Mouse (Mus musculus): ENCODE results near the gene Adk. TPM values are rescaled to one million over a fixed set of nuclear protein-coding genes. Genes with fewer than 3 reads are reported as not detected.

The Adk gene
- total RNA-seq, 1 experiment, result 164 TPM

DNA sequence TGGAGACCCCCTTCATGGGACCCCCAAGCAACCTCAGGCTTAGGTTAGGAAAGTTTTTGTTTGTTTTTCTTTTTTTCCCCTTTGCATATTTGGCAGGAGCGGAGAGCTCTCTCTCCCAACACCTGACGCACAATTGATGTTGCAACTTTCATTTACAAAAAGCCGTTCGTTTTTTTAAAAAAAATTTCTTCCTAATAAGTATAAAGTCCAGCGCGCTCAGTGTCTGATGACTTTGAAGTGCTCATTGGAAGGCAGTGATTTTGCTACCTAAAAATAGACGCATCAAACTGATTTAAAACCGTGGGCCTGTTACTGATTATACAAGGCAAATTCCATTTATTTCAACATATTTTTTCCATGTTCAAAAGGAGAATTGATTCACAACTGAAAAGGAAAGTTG is 777 bp downstream of the Adk start:
- Histone ChIP-seq H3K9me3 (ENCODE audit: control insufficient read depth, insufficient read depth, low read depth, low read length) (no peaks in the 10 kb centered on the region), H3K4me3 (ENCODE audit: insufficient read depth in 1 of 2, low read depth in 1 of 2, low read length in 2 of 2, poor library complexity in 1 of 2, severe bottlenecking in 1 of 2) (peak overlapping the region; percentile 86 to 98), H3K4me1 (ENCODE audit: control insufficient read depth in 2 of 2, insufficient read depth in 2 of 2, low read length in 2 of 2, poor library complexity in 1 of 2) (peaks cover 0 to 2% of the 10 kb centered on the region in 2 experiments; a peak in 1 of 4 replicates), H3K9ac (ENCODE audit: insufficient read depth, low read depth, low read length, poor library complexity, severe bottlenecking) (peak overlapping the region; percentile 88; the same call in 1 of the 2 replicates), H3K36me3 (ENCODE audit: control insufficient read depth, insufficient read depth, low read length, poor library complexity, severe bottlenecking) (no peaks in the 10 kb centered on the region), H3K27ac (ENCODE audit: insufficient read depth, low read depth, low read length, poor library complexity, severe bottlenecking) (no peak overlapping the region)
- no peak for TF ChIP-seq CHD2 (IDR thresholded peaks at IDR 0.05; ENCODE audit: low read depth, low read length)
- no peak for TF ChIP-seq MAFK (IDR thresholded peaks at IDR 0.05; ENCODE audit: insufficient read depth, low read depth, low read length)
- no peak for TF ChIP-seq ZNF384 (IDR thresholded peaks at IDR 0.05; ENCODE audit: low read depth, low read length)
- no peak for TF ChIP-seq HCFC1 (IDR thresholded peaks at IDR 0.05; ENCODE audit: borderline replicate concordance, insufficient read depth, low read length)
- TF ChIP-seq ZC3H11A (IDR thresholded peaks at IDR 0.05; ENCODE audit: borderline replicate concordance, low read depth, low read length), result no peak
- in situ Hi-C loops (cut with MboI; ENCODE audit: low sequenced_read_pairs in 2 of 2, unreplicated experiment in 2 of 2), result no loop called here
- no peak for DNase-seq (ENCODE audit: low read depth, low spot score)

DNA sequence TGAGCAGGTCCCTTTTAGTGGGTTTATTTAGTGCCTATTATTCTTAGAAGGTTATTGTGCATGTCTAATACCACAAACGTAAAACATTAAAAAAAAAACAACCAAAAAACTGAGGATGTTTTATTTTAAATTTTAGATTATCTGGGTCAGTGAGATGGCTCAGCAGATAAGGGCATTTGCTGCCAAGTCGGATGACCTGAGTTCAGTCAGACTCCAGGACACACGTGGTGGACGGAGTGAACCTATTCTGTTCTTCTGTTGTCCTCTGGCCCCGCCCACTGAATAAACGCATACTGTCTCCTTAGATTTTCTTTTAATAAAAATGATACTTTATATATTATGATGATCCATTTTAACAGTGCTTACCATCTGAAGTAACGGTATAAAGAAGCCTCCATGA is 1.2 kb downstream of the Adk start:
- DNase-seq (ENCODE audit: low read depth, low spot score), result no peak
- Histone ChIP-seq H3K36me3 (ENCODE audit: control insufficient read depth, insufficient read depth, low read length, poor library complexity, severe bottlenecking) (no peaks in the 10 kb centered on the region), H3K4me1 (ENCODE audit: control insufficient read depth in 2 of 2, insufficient read depth in 2 of 2, low read length in 2 of 2, poor library complexity in 1 of 2) (peaks cover 0 to under 1% of the 10 kb centered on the region in 2 experiments; a peak in 1 of 4 replicates), H3K9ac (ENCODE audit: insufficient read depth, low read depth, low read length, poor library complexity, severe bottlenecking) (no peak overlapping the region; the same call in 1 of the 2 replicates), H3K9me3 (ENCODE audit: control insufficient read depth, insufficient read depth, low read depth, low read length) (no peaks in the 10 kb centered on the region), H3K27ac (ENCODE audit: insufficient read depth, low read depth, low read length, poor library complexity, severe bottlenecking) (no peak overlapping the region), H3K4me3 (ENCODE audit: insufficient read depth in 1 of 2, low read depth in 1 of 2, low read length in 2 of 2, poor library complexity in 1 of 2, severe bottlenecking in 1 of 2) (peak overlapping the region; percentile 86 to 98; a peak in 3 of 4 replicates)
- TF ChIP-seq MAFK (IDR thresholded peaks at IDR 0.05; ENCODE audit: insufficient read depth, low read depth, low read length) (no peak), ZNF384 (IDR thresholded peaks at IDR 0.05; ENCODE audit: low read depth, low read length) (no peak), CHD2 (IDR thresholded peaks at IDR 0.05; ENCODE audit: low read depth, low read length) (no peak), HCFC1 (IDR thresholded peaks at IDR 0.05; ENCODE audit: borderline replicate concordance, insufficient read depth, low read length) (no peak), ZC3H11A (IDR thresholded peaks at IDR 0.05; ENCODE audit: borderline replicate concordance, low read depth, low read length) (no peak)
- in situ Hi-C loops (cut with MboI; ENCODE audit: low sequenced_read_pairs in 2 of 2, unreplicated experiment in 2 of 2), result no loop called here

DNA sequence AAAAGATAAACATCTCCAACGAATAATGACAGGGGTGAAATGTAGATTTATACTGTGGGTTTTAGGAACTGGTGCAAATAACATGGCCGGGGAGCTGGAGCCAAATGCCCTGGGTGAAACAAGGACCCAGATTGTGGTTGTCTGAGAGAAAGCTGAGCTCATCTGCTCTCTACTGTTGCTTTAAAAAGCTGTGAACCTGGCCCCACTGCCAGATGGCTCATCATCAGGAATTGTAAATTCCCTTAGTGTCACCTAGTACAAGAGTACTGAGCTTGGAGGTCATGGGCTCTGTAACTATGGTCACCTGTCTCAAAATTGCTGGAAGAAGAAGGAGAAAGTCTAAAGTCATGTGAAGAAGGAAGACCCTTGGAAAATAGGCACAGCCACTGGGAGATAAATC is 6.6 kb downstream of the Adk start:
- Histone ChIP-seq H3K4me3 (ENCODE audit: insufficient read depth in 1 of 2, low read depth in 1 of 2, low read length in 2 of 2, poor library complexity in 1 of 2, severe bottlenecking in 1 of 2) (no peak overlapping the region), H3K9me3 (ENCODE audit: control insufficient read depth, insufficient read depth, low read depth, low read length) (no peaks in the 10 kb centered on the region), H3K9ac (ENCODE audit: insufficient read depth, low read depth, low read length, poor library complexity, severe bottlenecking) (no peak overlapping the region), H3K4me1 (ENCODE audit: control insufficient read depth in 2 of 2, insufficient read depth in 2 of 2, low read length in 2 of 2, poor library complexity in 1 of 2) (no peaks in the 10 kb centered on the region), H3K27ac (ENCODE audit: insufficient read depth, low read depth, low read length, poor library complexity, severe bottlenecking) (no peak overlapping the region), H3K36me3 (ENCODE audit: control insufficient read depth, insufficient read depth, low read length, poor library complexity, severe bottlenecking) (no peaks in the 10 kb centered on the region)
- in situ Hi-C loops (cut with MboI; ENCODE audit: low sequenced_read_pairs in 2 of 2, unreplicated experiment in 2 of 2), result no loop called here
- no peak for DNase-seq (ENCODE audit: low read depth, low spot score)
- TF ChIP-seq CHD2 (IDR thresholded peaks at IDR 0.05; ENCODE audit: low read depth, low read length), result no peak
- no peak for TF ChIP-seq ZNF384 (IDR thresholded peaks at IDR 0.05; ENCODE audit: low read depth, low read length)
- no peak for TF ChIP-seq HCFC1 (IDR thresholded peaks at IDR 0.05; ENCODE audit: borderline replicate concordance, insufficient read depth, low read length)
- TF ChIP-seq ZC3H11A (IDR thresholded peaks at IDR 0.05; ENCODE audit: borderline replicate concordance, low read depth, low read length), result no peak
- no peak for TF ChIP-seq MAFK (IDR thresholded peaks at IDR 0.05; ENCODE audit: insufficient read depth, low read depth, low read length)

DNA sequence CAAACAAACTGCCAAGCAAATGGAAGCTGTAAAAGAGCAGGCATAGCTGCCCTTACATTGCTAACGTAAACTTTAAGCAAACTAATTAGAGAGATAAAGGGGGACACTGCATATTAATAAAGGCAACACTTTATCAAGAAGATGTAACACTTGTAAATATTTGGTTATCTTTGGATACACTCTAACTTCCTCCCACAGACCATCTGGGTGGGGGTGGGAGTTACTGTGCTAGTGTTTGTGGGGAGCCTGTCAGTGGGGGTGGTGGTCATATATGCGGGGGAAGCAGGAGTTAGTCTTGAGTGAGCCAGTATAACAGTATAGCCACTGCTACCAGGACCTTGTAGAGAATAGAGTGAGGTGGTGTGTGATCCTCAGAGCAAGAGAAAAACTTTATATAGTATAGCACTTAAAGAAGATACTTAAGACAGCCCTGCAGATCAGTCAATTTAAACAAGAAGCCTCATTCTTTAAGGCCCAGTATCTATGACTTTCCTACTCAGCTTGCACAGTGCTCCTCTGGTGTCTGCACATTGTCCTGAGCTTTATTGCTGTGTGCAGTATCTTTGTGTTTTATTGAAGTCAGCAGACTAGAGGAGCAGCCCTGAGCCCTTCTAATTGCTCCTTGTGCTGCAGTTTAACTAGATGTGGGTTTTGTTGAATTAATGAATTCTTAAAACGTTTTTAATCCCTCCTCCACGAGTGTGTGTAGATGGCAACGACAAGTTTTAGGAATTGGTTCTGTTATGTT is 10.6 kb downstream of the Adk start:
- no peak overlapping the region for H3K27ac ChIP-seq (ENCODE audit: insufficient read depth, low read depth, low read length, poor library complexity, severe bottlenecking)
- H3K4me1 ChIP-seq (ENCODE audit: control insufficient read depth in 2 of 2, insufficient read depth in 2 of 2, low read length in 2 of 2, poor library complexity in 1 of 2), result no peaks in the 10 kb centered on the region
- no peak overlapping the region for H3K9ac ChIP-seq (ENCODE audit: insufficient read depth, low read depth, low read length, poor library complexity, severe bottlenecking)
- no peak for TF ChIP-seq MAFK (IDR thresholded peaks at IDR 0.05; ENCODE audit: insufficient read depth, low read depth, low read length)
- no peak for TF ChIP-seq HCFC1 (IDR thresholded peaks at IDR 0.05; ENCODE audit: borderline replicate concordance, insufficient read depth, low read length)
- no peak for TF ChIP-seq ZC3H11A (IDR thresholded peaks at IDR 0.05; ENCODE audit: borderline replicate concordance, low read depth, low read length)
- no peak for TF ChIP-seq ZNF384 (IDR thresholded peaks at IDR 0.05; ENCODE audit: low read depth, low read length)
- TF ChIP-seq CHD2 (IDR thresholded peaks at IDR 0.05; ENCODE audit: low read depth, low read length), result no peak
- H3K36me3 ChIP-seq (ENCODE audit: control insufficient read depth, insufficient read depth, low read length, poor library complexity, severe bottlenecking), result no peaks in the 10 kb centered on the region; the same call in 1 of the 2 replicates
- H3K9me3 ChIP-seq (ENCODE audit: control insufficient read depth, insufficient read depth, low read depth, low read length), result no peaks in the 10 kb centered on the region
- no peak overlapping the region for H3K4me3 ChIP-seq (ENCODE audit: insufficient read depth in 1 of 2, low read depth in 1 of 2, low read length in 2 of 2, poor library complexity in 1 of 2, severe bottlenecking in 1 of 2)
- in situ Hi-C loops (cut with MboI; ENCODE audit: low sequenced_read_pairs in 2 of 2, unreplicated experiment in 2 of 2), result no loop called here
- no peak for DNase-seq (ENCODE audit: low read depth, low spot score)
